Mouse (Mus musculus) kidney, adult 2 months (tissue): ENCODE measurements around the gene Chmp3.

Source experiments
- CTCF ChIP-seq: fragments of 200-500 bp; conservative IDR thresholded peaks from 2 replicates; pipeline ENCODE4 v1.5.1; 2011; ENCODE audit warnings: low read depth, mild to moderate bottlenecking, control low read depth, low read length, moderate library complexity, mixed read lengths; ENCODE audit not compliant: insufficient read depth, insufficient read length
- POLR2A ChIP-seq: fragments of 200-500 bp; IDR thresholded peaks from one replicate; pipeline ENCODE4 v1.6.1; 2011; ENCODE audit warnings: low read depth, low read length, control low read depth

DNA sequence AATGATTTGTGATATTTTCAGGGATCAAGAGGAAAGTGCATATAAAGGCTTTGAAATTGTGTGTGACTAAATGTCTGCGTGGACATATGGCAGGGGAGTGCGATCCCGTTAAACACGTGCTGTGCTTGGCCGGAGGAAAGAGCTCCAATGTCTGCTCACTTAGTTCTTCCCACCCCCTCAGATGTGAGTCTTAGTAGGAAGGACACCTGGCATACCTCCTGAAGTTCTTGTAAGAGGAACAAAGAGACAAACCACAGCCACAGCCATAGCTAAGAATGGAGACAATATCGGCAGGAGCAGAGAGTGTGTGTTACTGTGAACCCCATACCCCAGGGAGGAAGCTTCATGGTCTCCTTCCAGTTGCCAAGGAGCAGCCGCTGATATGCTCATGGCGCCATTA is 13.4 kb upstream of the Chmp3 start:
- TF ChIP-seq POLR2A (no peak), CTCF (no peak)
